Mouse (Mus musculus): ENCODE data around the gene Dkc1.

- TF ChIP-seq POLR2A (IDR thresholded peaks at IDR 0.05; ENCODE audit: control insufficient read depth, extremely low read depth, insufficient read depth, low read length, poor library complexity) (no peak), CTCF (IDR thresholded peaks at IDR 0.05; ENCODE audit: borderline replicate concordance, control insufficient read depth, extremely low read depth, insufficient read depth, low read length, poor library complexity) (no peak)
Observed at GRCm38 (mm10) chrX:75085654-75086053, 10.0 kb upstream of the Dkc1 start.

Data from thymus, adult 2 months (tissue).